Mouse (Mus musculus) liver, embryonic 16.5 days (tissue): ENCODE results near the gene Pnmal1. TPM values are rescaled to one million over a fixed set of nuclear protein-coding genes. Genes with fewer than 3 reads are reported as not detected.

Experiments
- ATAC-seq: fragments of 200-750 bp; cut with Nextera tagmentation; 2 replicates; pipeline ENCODE4 v1.8.0; 2017; ENCODE audit warnings: low read depth, mild to moderate bottlenecking, moderate number of reproducible peaks, moderate library complexity
- H3K27ac ChIP-seq: fragments of 300-500 bp; sonication (generic); 2 replicates; pipeline ENCODE4 v1.5.1; 2014; ENCODE audit warnings: mild to moderate bottlenecking, low read length
- H3K27me3 ChIP-seq: fragments of 300-500 bp; sonication (generic); 2 replicates; pipeline ENCODE4 v1.6.1; 2014; ENCODE audit warnings: low read depth, low read length, mixed read lengths; ENCODE audit not compliant: control insufficient read depth, insufficient read depth
- H3K36me3 ChIP-seq: fragments of 300-500 bp; sonication (generic); 2 replicates; pipeline ENCODE4 v1.6.1; 2014; ENCODE audit warnings: mild to moderate bottlenecking; ENCODE audit not compliant: control insufficient read depth, insufficient read depth
- H3K4me1 ChIP-seq: fragments of 300-500 bp; sonication (generic); 2 replicates; pipeline ENCODE4 v1.6.1; 2014; ENCODE audit warnings: low read depth, low read length, mixed read lengths; ENCODE audit not compliant: control insufficient read depth
- H3K4me2 ChIP-seq: fragments of 300-500 bp; sonication (generic); 2 replicates; pipeline ENCODE4 v1.6.1; 2014; ENCODE audit warnings: low read depth, low read length, mixed read lengths
- H3K4me3 ChIP-seq: fragments of 300-500 bp; sonication (generic); 2 replicates; pipeline ENCODE4 v1.5.1; 2014; ENCODE audit warnings: low read depth, mild to moderate bottlenecking, low read length
- H3K9ac ChIP-seq: fragments of 300-500 bp; sonication (generic); 2 replicates; pipeline ENCODE4 v1.6.1; 2014; ENCODE audit warnings: low read depth, low read length
- H3K9me3 ChIP-seq: fragments of 300-500 bp; sonication (generic); replicated peaks from 2 replicates; pipeline ENCODE4 v1.6.1; 2016; ENCODE audit warnings: low read length; ENCODE audit not compliant: control insufficient read depth
- WGBS: fragments of 180-500 bp; shearing (Covaris S2); extraction: QIAGEN DNeasy Blood & Tissue Kit; methylation state at CpG from one replicate; pipeline ENCODE4 v1.1.7; 2014; ENCODE audit not compliant: insufficient replicate concordance; 5-methylcytosine and 5-hydroxymethylcytosine counted together
- polyA plus RNA-seq: library from polyadenylated mRNA; unstranded; fragments of >200 nt; fragmentation: Nextera tagmentation; extraction: Ambion mirVana; gene quantifications from 2 replicates; pipeline ENCODE4 v1.2.1, GENCODE M21; 2015

The Pnmal1 gene
- polyA plus RNA-seq, 1 experiment from 2014 or later = 0.05 TPM

- no peak overlapping the region for H3K9ac ChIP-seq
- peaks cover 3% of the 10 kb centered on the region for H3K27me3 ChIP-seq
- no peak overlapping the region; the same call in 1 of the 2 replicates for H3K4me3 ChIP-seq
- H3K36me3 ChIP-seq = no peaks in the 10 kb centered on the region
- no peaks in the 10 kb centered on the region for H3K9me3 ChIP-seq
- peak overlapping the region; percentile 36 for H3K4me2 ChIP-seq
- peaks cover 22% of the 10 kb centered on the region for H3K4me1 ChIP-seq
- peak; percentile 33 for ATAC-seq
- WGBS = 19% methylated on average over 4 of the region's 4 CpGs
- H3K27ac ChIP-seq = peak overlapping the region; percentile 52; the same call in 1 of the 2 replicates
Measured at GRCm38 (mm10) chr7:16999650-17000049, 40.2 kb downstream of the Pnmal1 start.

GRCm38 (mm10) chr7:17002375-17003195 lies 43.1 kb downstream of the Pnmal1 start:
- no peak overlapping the region for H3K27ac ChIP-seq
- H3K9ac ChIP-seq = no peak overlapping the region
- peaks cover 12% of the 10 kb centered on the region for H3K4me1 ChIP-seq
- 16% methylated on average over 7 of the region's 7 CpGs for WGBS
- no peak overlapping the region for H3K4me3 ChIP-seq
- no peak overlapping the region for H3K4me2 ChIP-seq
- ATAC-seq = peak; percentile 30; the same call in 1 of the 2 replicates
- no peaks in the 10 kb centered on the region for H3K27me3 ChIP-seq
- H3K9me3 ChIP-seq = no peaks in the 10 kb centered on the region
- peaks cover 18% of the 10 kb centered on the region for H3K36me3 ChIP-seq

GRCm38 (mm10) chr7:17003230-17003960 lies 43.9 kb downstream of the Pnmal1 start:
- 57% methylated on average over 7 of the region's 7 CpGs for WGBS
- Histone ChIP-seq H3K4me2 (no peak overlapping the region), H3K9ac (no peak overlapping the region), H3K4me1 (peaks cover 12% of the 10 kb centered on the region), H3K9me3 (no peaks in the 10 kb centered on the region), H3K27me3 (no peaks in the 10 kb centered on the region), H3K4me3 (no peak overlapping the region), H3K36me3 (peaks cover 23% of the 10 kb centered on the region), H3K27ac (peak overlapping the region; percentile 73)
- ATAC-seq = peak; percentile 58

GRCm38 (mm10) chr7:17004716-17005115 lies 45.2 kb downstream of the Pnmal1 start:
- H3K4me1 ChIP-seq = peaks cover 3% of the 10 kb centered on the region; the same call in 1 of the 2 replicates
- WGBS = 62% methylated on average over 7 of the region's 7 CpGs
- no peak overlapping the region for H3K9ac ChIP-seq
- no peak overlapping the region for H3K4me2 ChIP-seq
- H3K27me3 ChIP-seq = no peaks in the 10 kb centered on the region
- H3K36me3 ChIP-seq = peaks cover 34% of the 10 kb centered on the region
- H3K4me3 ChIP-seq = no peak overlapping the region
- H3K27ac ChIP-seq = 0 out of 2 replicates have a peak overlapping the region, but pooled peaks have one; percentile 6
- H3K9me3 ChIP-seq = no peaks in the 10 kb centered on the region
- no peak for ATAC-seq

GRCm38 (mm10) chr7:17007300-17007699 lies 47.8 kb downstream of the Pnmal1 start:
- Histone ChIP-seq H3K4me3 (no peak overlapping the region), H3K4me1 (peaks cover 3% of the 10 kb centered on the region; the same call in 1 of the 2 replicates), H3K4me2 (no peak overlapping the region), H3K9me3 (no peaks in the 10 kb centered on the region), H3K36me3 (peaks cover 44% of the 10 kb centered on the region), H3K27ac (no peak overlapping the region), H3K27me3 (no peaks in the 10 kb centered on the region), H3K9ac (no peak overlapping the region)
- 61% methylated on average over 4 of the region's 4 CpGs for WGBS
- no peak for ATAC-seq

- Histone ChIP-seq H3K4me1 (no peaks in the 10 kb centered on the region), H3K4me2 (no peak overlapping the region), H3K9ac (no peak overlapping the region), H3K4me3 (no peak overlapping the region), H3K36me3 (peaks cover 60% of the 10 kb centered on the region), H3K27ac (no peak overlapping the region), H3K27me3 (no peaks in the 10 kb centered on the region), H3K9me3 (no peaks in the 10 kb centered on the region)
- ATAC-seq = no peak
- 65% methylated on average over 16 of the region's 16 CpGs for WGBS
Measured at GRCm38 (mm10) chr7:17009326-17010009, 50.0 kb downstream of the Pnmal1 start.

GRCm38 (mm10) chr7:17010010-17010347 lies 50.5 kb downstream of the Pnmal1 start:
- Histone ChIP-seq H3K4me1 (no peaks in the 10 kb centered on the region), H3K27ac (no peak overlapping the region), H3K4me3 (no peak overlapping the region), H3K4me2 (no peak overlapping the region), H3K27me3 (no peaks in the 10 kb centered on the region), H3K9me3 (no peaks in the 10 kb centered on the region), H3K9ac (no peak overlapping the region), H3K36me3 (peaks cover 66% of the 10 kb centered on the region)
- no peak for ATAC-seq
- 78% methylated on average over 5 of the region's 5 CpGs for WGBS

- Histone ChIP-seq H3K36me3 (peaks cover 62% of the 10 kb centered on the region), H3K9ac (no peak overlapping the region), H3K4me1 (no peaks in the 10 kb centered on the region; the same call in 1 of the 2 replicates), H3K4me3 (no peak overlapping the region), H3K4me2 (no peak overlapping the region), H3K9me3 (no peaks in the 10 kb centered on the region), H3K27me3 (no peaks in the 10 kb centered on the region), H3K27ac (no peak overlapping the region)
- WGBS = 79% methylated on average over 7 of the region's 7 CpGs
- ATAC-seq = no peak
Measured at GRCm38 (mm10) chr7:17011909-17012590, 52.6 kb downstream of the Pnmal1 start.
